Mouse (Mus musculus) limb, embryonic 12.5 days (tissue): ENCODE data around the gene Tbc1d22a. TPM values are rescaled to one million over a fixed set of nuclear protein-coding genes. Genes with fewer than 3 reads are reported as not detected.

Source experiments
- ATAC-seq: fragments of 200-750 bp; cut with Nextera tagmentation; 2 replicates; pipeline ENCODE4 v1.8.0; 2017; ENCODE audit warnings: low read depth, moderate TSS enrichment; ENCODE audit not compliant: insufficient number of reproducible peaks, insufficient read depth, low FRiP score, low TSS enrichment
- H3K27ac ChIP-seq: fragments of 300-500 bp; sonication (generic); 2 replicates; pipeline ENCODE4 v1.5.1; 2016; ENCODE audit warnings: mild to moderate bottlenecking, moderate library complexity
- H3K27me3 ChIP-seq: fragments of 300-500 bp; sonication (generic); 2 replicates; pipeline ENCODE4 v1.6.1; 2016; ENCODE audit warnings: mild to moderate bottlenecking, moderate library complexity
- H3K36me3 ChIP-seq: fragments of 300-500 bp; sonication (generic); 2 replicates; pipeline ENCODE4 v1.6.1; 2016; ENCODE audit warnings: mild to moderate bottlenecking, moderate library complexity
- H3K4me1 ChIP-seq: fragments of 300-500 bp; sonication (generic); replicated peaks from 2 replicates; pipeline ENCODE4 v1.6.1; 2016
- H3K4me2 ChIP-seq: fragments of 300-500 bp; sonication (generic); 2 replicates; pipeline ENCODE4 v1.6.1; 2016; ENCODE audit warnings: mild to moderate bottlenecking, moderate library complexity
- H3K4me3 ChIP-seq: fragments of 300-500 bp; sonication (generic); replicated peaks from 2 replicates; pipeline ENCODE4 v1.5.1; 2016; ENCODE audit warnings: mild to moderate bottlenecking
- H3K9ac ChIP-seq: fragments of 300-500 bp; sonication (generic); replicated peaks from 2 replicates; pipeline ENCODE4 v1.6.1; 2016; ENCODE audit warnings: mild to moderate bottlenecking, moderate library complexity
- H3K9me3 ChIP-seq: fragments of 300-500 bp; sonication (generic); 2 replicates; pipeline ENCODE4 v1.6.1; 2016; ENCODE audit warnings: mild to moderate bottlenecking, moderate library complexity
- WGBS: fragments of 180-500 bp; shearing (Covaris S2); methylation state at CpG from one replicate; pipeline ENCODE4 v1.1.7; 2016; 5-methylcytosine and 5-hydroxymethylcytosine counted together
- polyA plus RNA-seq: library from polyadenylated mRNA; unstranded; fragments of >200 nt; fragmentation: Nextera tagmentation; extraction: Ambion mirVana; gene quantifications from 2 replicates; pipeline ENCODE4 v1.2.1, GENCODE M21; 2016

The Tbc1d22a gene
- polyA plus RNA-seq, 1 experiment from 2014 or later = 12.1 TPM

- H3K9me3 ChIP-seq = no peaks in the 10 kb centered on the region
- H3K4me1 ChIP-seq = peaks cover 12% of the 10 kb centered on the region
- WGBS = 76% methylated on average over 8 of the region's 8 CpGs
- H3K9ac ChIP-seq = no peak overlapping the region
- H3K4me3 ChIP-seq = no peak overlapping the region
- no peak for ATAC-seq
- no peaks in the 10 kb centered on the region for H3K27me3 ChIP-seq
- H3K36me3 ChIP-seq = no peaks in the 10 kb centered on the region
- H3K27ac ChIP-seq = no peak overlapping the region
- H3K4me2 ChIP-seq = no peak overlapping the region
These were observed 153.0 kb downstream of the Tbc1d22a start for GRCm38 (mm10) chr15:86367247-86367646.

DNA sequence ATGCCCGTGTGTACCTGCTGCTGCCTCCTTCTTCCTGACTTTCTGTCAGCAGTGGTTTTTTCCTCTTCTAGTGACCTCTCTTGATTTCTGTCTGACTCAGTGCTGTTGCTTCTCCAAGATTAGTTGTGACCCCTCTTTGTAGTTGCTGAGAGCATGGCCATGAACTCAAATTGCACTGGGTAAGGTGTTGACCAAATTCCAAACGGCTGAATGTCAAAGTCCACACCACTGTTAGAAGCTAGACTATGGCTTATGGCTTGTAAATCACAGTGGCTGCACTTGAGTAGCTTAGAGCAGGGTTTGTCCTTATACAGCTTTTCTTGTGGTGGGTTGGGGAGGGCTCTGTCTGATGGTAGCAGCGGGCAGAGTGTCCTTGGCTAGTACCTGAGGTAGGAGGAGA, 156.6 kb downstream of the Tbc1d22a start:
- H3K27me3 ChIP-seq = no peaks in the 10 kb centered on the region
- no peaks in the 10 kb centered on the region for H3K36me3 ChIP-seq
- H3K4me2 ChIP-seq = no peak overlapping the region
- H3K9ac ChIP-seq = no peak overlapping the region
- H3K4me3 ChIP-seq = no peak overlapping the region
- peaks cover 28% of the 10 kb centered on the region for H3K4me1 ChIP-seq
- WGBS = 78% methylated on average over 3 of the region's 3 CpGs
- H3K27ac ChIP-seq = no peak overlapping the region
- no peak for ATAC-seq
- H3K9me3 ChIP-seq = no peaks in the 10 kb centered on the region

GRCm38 (mm10) chr15:86375262-86375661, 161.0 kb downstream of the Tbc1d22a start:
- Histone ChIP-seq H3K4me2 (no peak overlapping the region), H3K9ac (no peak overlapping the region), H3K4me1 (peaks cover 38% of the 10 kb centered on the region), H3K9me3 (no peaks in the 10 kb centered on the region), H3K36me3 (no peaks in the 10 kb centered on the region), H3K4me3 (no peak overlapping the region), H3K27ac (no peak overlapping the region), H3K27me3 (no peaks in the 10 kb centered on the region)
- 52% methylated on average over 3 of the region's 3 CpGs for WGBS
- no peak for ATAC-seq

DNA sequence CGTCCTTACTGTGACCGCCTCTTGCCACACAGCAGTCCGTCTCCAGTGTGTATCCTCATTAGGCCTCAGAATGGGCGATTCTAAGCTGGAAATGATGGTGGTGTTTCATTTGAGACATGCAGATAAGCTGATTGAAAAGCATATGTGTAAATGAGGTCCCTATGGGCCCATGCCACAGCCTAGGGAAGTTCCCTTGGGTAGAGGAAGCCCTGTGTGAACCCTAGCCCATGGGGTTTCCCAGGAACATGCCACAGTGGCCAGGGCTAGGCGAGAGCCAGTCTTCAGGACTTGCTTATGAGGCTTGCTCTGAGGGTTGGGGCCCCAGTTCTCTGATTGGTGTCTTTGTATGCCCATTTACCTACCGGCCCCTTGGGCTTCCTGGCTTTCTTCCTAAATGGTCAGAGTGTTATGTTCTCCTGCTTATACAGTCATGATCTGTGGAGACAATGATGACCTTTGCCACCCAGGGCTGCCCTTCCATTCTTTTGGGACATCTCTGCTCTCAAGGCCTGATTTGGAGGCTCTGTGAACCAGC, 161.7 kb downstream of the Tbc1d22a start:
- Histone ChIP-seq H3K27me3 (no peaks in the 10 kb centered on the region), H3K4me3 (no peak overlapping the region), H3K4me2 (no peak overlapping the region), H3K4me1 (peaks cover 36% of the 10 kb centered on the region), H3K9me3 (no peaks in the 10 kb centered on the region), H3K36me3 (no peaks in the 10 kb centered on the region), H3K9ac (no peak overlapping the region), H3K27ac (no peak overlapping the region)
- 67% methylated on average over 6 of the region's 6 CpGs for WGBS
- ATAC-seq = no peak

GRCm38 (mm10) chr15:86383278-86383677, 169.0 kb downstream of the Tbc1d22a start:
- H3K27me3 ChIP-seq = no peaks in the 10 kb centered on the region
- H3K36me3 ChIP-seq = no peaks in the 10 kb centered on the region
- no peak overlapping the region for H3K4me2 ChIP-seq
- no peaks in the 10 kb centered on the region for H3K9me3 ChIP-seq
- no peak for ATAC-seq
- H3K27ac ChIP-seq = no peak overlapping the region
- H3K4me3 ChIP-seq = no peak overlapping the region
- 82% methylated on average over 5 of the region's 5 CpGs for WGBS
- H3K9ac ChIP-seq = no peak overlapping the region
- H3K4me1 ChIP-seq = 0 out of 2 replicates have a peak, but pooled peaks cover 3% of the 10 kb centered on the region

DNA sequence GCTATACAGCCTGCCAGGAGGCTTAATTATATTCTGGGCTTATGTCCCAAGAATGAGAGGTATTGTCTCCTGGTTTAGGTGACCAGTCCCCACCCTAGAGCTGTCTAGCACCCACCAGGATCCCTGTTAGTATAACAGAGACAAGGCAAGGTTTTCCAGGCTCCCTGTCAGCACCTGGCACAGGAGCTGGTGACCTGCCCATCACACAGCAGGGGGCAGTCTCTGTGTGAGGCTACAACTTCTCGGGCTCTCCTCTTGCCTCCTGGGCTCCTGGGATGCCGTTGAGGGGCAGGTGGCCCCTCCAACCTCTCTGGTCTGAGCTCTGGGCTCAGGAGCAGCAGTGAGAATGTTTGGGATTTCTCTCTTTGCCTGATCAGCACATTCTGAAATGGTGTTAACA, 171.2 kb downstream of the Tbc1d22a start:
- Histone ChIP-seq H3K4me2 (no peak overlapping the region), H3K27me3 (no peaks in the 10 kb centered on the region), H3K36me3 (no peaks in the 10 kb centered on the region), H3K9me3 (no peaks in the 10 kb centered on the region), H3K4me1 (0 out of 2 replicates have a peak, but pooled peaks cover 5% of the 10 kb centered on the region), H3K27ac (no peak overlapping the region), H3K4me3 (no peak overlapping the region), H3K9ac (no peak overlapping the region)
- WGBS = 59% methylated on average over 2 of the region's 2 CpGs
- ATAC-seq = no peak; the same call in 1 of the 2 replicates

DNA sequence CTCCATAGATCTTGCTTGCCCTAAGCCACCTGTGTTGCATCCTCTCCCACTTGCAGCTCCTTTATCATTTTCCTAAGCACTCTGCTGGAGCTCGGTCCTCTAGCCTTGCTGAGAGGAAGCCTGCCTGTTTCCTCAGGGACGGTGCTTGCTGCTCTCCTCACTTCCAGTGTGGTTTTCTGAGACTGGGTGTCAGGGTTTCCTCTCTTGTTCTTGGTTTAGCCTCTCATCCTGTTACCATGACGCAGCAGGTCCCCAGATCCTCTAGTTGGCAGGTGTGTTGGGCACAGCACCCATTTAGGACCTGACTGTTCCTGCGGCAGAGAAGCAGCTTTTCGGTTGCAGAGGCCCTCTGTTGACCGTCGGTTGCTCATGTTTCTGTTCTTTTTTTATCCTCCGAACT, 172.1 kb downstream of the Tbc1d22a start:
- no peaks in the 10 kb centered on the region for H3K36me3 ChIP-seq
- no peak for ATAC-seq
- H3K4me3 ChIP-seq = no peak overlapping the region
- no peak overlapping the region for H3K27ac ChIP-seq
- H3K27me3 ChIP-seq = no peaks in the 10 kb centered on the region
- H3K9ac ChIP-seq = no peak overlapping the region
- no peaks in the 10 kb centered on the region for H3K9me3 ChIP-seq
- 0 out of 2 replicates have a peak, but pooled peaks cover 5% of the 10 kb centered on the region for H3K4me1 ChIP-seq
- H3K4me2 ChIP-seq = no peak overlapping the region
- 91% methylated on average over 8 of the region's 8 CpGs for WGBS

- no peak overlapping the region for H3K27ac ChIP-seq
- no peaks in the 10 kb centered on the region for H3K27me3 ChIP-seq
- no peak overlapping the region for H3K4me3 ChIP-seq
- 0 out of 2 replicates have a peak, but pooled peaks cover 5% of the 10 kb centered on the region for H3K4me1 ChIP-seq
- H3K9ac ChIP-seq = no peak overlapping the region
- ATAC-seq = no peak
- H3K4me2 ChIP-seq = no peak overlapping the region
- 73% methylated on average over 3 of the region's 3 CpGs for WGBS
- H3K36me3 ChIP-seq = peaks cover 7% of the 10 kb centered on the region; the same call in 1 of the 2 replicates
- H3K9me3 ChIP-seq = no peaks in the 10 kb centered on the region
These were observed 174.3 kb downstream of the Tbc1d22a start for GRCm38 (mm10) chr15:86388597-86388996.

GRCm38 (mm10) chr15:86404866-86405265, 190.6 kb downstream of the Tbc1d22a start:
- Histone ChIP-seq H3K27ac (no peak overlapping the region), H3K36me3 (no peaks in the 10 kb centered on the region), H3K9me3 (no peaks in the 10 kb centered on the region), H3K4me3 (no peak overlapping the region), H3K4me1 (no peaks in the 10 kb centered on the region), H3K4me2 (no peak overlapping the region), H3K27me3 (no peaks in the 10 kb centered on the region), H3K9ac (no peak overlapping the region)
- ATAC-seq = no peak
- 81% methylated on average over 5 of the region's 5 CpGs for WGBS

- Histone ChIP-seq H3K9me3 (no peaks in the 10 kb centered on the region), H3K36me3 (no peaks in the 10 kb centered on the region), H3K27ac (no peak overlapping the region), H3K4me3 (no peak overlapping the region), H3K4me2 (no peak overlapping the region), H3K4me1 (no peaks in the 10 kb centered on the region), H3K27me3 (no peaks in the 10 kb centered on the region), H3K9ac (no peak overlapping the region)
- no peak for ATAC-seq
- WGBS = 15% methylated on average over 4 of the region's 4 CpGs
These were observed 191.3 kb downstream of the Tbc1d22a start for GRCm38 (mm10) chr15:86405527-86405926.

DNA sequence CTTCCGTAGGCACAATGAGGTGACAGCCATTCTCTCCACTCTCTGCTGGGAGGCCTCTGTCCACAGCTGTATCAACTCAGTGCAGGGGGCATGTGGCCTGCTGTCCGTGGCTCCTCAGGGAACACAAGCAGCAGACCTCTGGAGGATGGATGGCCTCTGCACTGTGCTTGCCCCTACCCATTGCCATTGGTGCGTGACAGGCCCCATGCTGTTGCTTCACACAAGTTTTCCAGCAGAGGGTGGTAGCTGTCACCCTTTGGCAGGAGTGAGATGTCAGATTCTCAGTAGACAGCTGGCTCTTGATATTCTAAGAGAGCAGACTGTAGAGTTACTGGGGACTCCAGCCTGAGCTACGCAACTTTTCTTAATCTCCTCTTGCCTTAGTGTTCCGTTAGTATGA, 195.1 kb downstream of the Tbc1d22a start:
- Histone ChIP-seq H3K27me3 (no peaks in the 10 kb centered on the region), H3K4me3 (no peak overlapping the region), H3K9me3 (no peaks in the 10 kb centered on the region), H3K4me1 (no peaks in the 10 kb centered on the region), H3K36me3 (no peaks in the 10 kb centered on the region), H3K27ac (no peak overlapping the region), H3K4me2 (no peak overlapping the region), H3K9ac (no peak overlapping the region)
- ATAC-seq = no peak
- 73% methylated on average over 5 of the region's 5 CpGs for WGBS

GRCm38 (mm10) chr15:86411532-86412080, 197.3 kb downstream of the Tbc1d22a start:
- H3K4me2 ChIP-seq = no peak overlapping the region
- no peak overlapping the region for H3K27ac ChIP-seq
- no peak overlapping the region for H3K4me3 ChIP-seq
- no peaks in the 10 kb centered on the region for H3K27me3 ChIP-seq
- H3K9me3 ChIP-seq = no peaks in the 10 kb centered on the region
- H3K36me3 ChIP-seq = no peaks in the 10 kb centered on the region
- 0 out of 2 replicates have a peak, but pooled peaks cover 2% of the 10 kb centered on the region for H3K4me1 ChIP-seq
- WGBS = 71% methylated on average over 5 of the region's 5 CpGs
- ATAC-seq = no peak
- H3K9ac ChIP-seq = no peak overlapping the region
